Mouse (Mus musculus): ENCODE results near the gene Sirt4.
"Not testable (repeated sequence)": the region's sequence is repeated elsewhere in the genome, so short reads cannot be mapped to it uniquely, and the experiment has no call there.

Sirt4 gene

DNA sequence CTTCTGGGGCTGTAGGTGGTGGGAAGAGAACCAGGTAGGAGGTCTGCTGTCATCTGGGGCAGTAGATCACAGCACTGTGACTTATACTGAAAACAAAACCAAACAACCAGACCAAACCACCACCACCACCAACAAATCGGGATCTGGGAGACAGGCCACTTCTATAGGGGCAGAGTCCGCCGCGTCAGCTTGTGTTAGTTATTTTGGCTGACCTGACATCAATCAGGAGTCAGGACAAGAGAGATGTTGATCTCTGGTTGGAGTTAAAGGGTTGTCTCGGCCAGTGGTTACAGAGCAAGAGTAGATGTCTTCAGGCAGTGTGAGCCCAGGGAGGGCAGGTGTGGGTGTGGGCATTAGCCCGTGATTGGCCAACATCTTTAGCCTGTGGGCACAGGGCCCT lies 29.8 kb upstream of the Sirt4 start:
- no peak for DNase-seq

DNA sequence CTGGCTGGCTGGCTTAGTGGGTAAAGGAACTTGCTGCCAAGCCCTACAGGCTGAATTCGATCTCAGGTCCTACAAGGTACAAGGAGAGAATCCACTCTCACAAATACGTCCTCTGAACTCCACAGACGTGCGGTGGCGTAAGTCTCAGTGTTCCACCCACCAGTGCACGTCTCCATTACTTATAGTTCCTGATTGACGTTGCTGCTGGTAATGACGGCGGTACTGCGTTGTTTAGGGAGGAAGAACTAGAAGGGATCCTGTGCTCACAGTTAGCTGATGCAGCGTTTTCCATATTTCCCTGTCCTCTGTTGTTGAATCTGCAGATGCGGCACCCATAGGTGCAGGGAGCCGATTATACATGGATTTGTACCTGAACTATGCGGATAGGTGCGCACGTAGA lies 29.2 kb upstream of the Sirt4 start:
- no peak for DNase-seq

DNA sequence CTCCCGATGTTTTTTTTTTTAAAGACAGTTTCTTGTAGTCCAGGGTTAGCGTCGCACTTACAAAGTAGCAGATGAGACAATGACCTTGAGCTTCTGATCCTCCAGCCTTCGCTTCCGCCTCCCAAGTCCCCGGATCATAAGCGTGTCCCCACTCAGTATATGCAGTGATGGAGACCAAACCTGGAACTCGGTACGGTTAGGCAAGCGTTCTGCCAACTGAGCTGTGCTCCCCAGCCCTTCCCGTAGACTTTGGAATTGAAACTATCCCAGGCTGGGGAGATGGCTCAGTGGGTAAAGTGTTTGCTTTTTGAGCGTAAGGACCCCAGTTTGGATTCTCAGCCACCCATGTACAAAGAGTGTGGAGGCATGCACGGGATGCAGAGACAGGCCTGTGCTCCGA lies 28.7 kb upstream of the Sirt4 start:
- no peak for DNase-seq

DNA sequence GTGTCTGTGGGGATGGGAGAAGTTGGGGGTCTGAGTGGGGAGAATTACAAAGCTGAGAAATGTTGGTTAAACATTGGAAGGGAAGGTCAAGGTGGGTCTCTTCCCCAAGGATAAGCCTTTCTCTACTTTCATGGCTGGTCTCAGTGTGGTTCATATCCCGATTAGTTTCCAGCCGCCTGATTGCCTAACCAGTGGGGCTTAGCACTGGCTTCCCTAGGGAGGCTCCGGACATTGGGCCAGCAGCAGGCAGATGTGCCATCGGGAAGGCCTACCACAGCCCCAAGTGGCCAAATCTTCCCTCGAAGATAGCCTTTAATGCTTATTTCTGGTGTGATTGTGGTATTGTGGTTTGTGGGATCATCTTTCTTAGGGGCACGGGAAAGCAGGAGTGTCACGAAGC lies 27.9 kb upstream of the Sirt4 start:
- DNase-seq, result no peak

DNA sequence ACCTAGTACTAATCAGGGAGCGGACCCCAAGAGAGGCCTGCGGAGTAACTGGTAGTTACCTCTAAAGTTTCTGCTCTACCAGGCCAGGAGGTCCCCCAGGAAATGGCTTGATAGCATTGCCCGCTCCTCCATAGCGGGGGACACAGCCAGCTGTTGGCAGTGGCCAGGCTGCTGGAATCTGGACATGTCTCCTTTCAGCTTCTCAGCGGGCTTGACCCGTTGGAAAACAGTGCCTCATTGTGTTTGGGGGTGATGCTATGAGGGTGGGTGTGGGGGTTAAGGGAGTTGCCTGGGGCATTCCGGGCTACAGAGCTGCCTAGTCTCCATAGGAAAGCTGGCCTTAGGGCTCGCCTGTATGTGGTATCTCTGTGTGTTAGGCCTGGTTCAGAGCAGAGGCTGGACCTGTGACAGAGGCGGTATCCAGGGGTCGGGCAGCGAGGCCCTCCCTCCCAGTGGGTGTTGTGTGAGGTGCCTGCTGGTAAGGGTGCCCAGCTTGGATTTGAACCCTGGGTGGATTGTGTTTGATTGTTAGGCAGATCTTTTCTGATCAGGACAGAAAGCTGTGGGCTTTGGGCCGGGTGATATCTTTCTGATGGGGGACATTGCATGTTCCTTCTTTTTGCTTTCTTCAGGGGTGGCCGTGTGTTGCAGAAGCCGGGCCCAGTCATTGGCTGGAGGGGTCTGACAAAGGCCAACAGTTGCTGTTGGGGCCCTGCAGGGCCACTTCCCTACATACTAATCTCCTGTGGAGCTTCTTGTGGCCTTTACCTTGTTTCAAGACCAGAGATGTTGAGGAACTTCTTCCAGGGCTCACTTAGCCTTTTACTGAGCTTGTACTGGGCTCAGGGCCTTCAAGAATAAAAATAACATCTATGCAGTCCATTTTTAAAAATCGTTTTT lies 25.5 kb upstream of the Sirt4 start:
- DNase-seq, result peak; percentile 54

DNA sequence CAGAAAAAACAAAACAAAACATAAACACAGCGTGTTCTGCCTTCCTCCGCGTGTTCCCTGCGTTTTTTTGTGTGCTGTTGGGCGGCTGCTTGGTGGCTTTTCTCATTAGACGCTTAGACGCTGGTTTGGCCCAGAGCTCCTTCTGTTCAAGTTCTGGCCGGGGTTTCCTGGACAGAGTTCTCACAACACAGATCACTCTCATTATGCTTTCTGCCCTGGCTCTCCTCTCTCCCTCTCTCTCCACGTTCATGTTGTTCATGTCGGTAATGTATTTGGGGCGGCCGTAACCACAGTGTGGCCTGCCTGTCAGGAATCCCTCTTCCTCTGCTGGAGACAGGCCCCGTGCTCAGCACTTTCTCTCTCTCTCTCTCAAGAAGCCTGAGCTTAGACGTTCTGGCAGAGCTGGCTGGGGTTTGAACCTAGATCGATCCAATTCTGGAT lies 24.8 kb upstream of the Sirt4 start:
- peak; percentile 40 for DNase-seq

DNA sequence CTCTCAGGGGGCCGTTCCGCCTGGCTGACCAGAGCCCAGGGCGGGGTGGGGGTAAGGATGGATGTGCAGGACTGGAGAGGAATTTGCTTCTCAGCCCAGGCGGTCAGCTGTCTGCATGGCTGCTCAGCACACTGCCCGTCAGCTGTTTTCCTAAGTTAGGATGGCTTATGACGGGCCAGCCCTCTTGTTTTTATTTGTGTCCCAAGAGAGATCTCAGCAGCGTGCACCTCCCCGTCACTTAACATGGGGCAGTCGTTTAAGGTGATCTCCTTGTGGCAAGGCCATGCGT lies 24.3 kb upstream of the Sirt4 start:
- peak; percentile 52 for DNase-seq

DNA sequence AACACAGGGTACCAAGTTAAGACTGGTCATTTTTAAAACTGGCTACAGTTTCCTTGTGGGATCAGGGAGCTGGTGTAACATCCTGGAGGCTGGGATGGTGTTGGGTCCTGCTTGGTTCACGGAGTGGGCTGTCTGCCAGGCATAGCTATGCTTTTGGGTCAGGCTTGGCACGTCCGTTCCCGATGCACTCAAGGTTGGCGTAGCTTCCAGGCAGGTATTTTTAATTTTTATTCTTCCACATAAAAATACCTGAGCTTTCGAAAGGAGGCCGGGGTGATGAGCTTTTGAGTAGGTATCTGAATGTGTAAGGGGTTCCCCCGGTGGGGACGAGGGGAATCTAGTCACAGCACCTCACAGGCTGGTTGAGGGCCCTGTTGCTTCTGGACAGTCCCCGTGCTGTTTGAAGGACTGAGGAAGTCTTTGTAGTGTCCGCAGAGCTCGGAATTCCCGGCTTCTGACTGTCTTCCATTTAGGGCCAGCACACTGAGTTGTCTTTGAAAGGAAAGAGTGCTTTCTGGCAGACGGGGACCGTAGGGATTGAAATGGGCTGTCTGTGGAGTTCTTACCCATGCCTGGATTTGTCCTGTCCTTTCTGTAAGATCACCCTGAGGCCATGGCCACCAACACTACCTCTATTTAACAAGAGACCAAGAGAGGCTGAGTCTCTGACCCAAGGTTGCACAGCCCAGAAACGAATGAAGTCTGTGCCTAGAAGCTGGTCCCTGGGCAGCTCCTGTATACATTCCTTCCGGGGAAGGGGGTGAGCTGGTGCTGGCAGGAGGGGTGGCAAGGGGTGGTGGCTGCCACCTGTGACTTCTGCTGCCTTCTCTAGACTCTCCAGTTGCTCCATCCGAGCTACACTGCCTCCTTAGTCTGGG lies 23.7 kb upstream of the Sirt4 start:
- DNase-seq, result peak; percentile 77

DNA sequence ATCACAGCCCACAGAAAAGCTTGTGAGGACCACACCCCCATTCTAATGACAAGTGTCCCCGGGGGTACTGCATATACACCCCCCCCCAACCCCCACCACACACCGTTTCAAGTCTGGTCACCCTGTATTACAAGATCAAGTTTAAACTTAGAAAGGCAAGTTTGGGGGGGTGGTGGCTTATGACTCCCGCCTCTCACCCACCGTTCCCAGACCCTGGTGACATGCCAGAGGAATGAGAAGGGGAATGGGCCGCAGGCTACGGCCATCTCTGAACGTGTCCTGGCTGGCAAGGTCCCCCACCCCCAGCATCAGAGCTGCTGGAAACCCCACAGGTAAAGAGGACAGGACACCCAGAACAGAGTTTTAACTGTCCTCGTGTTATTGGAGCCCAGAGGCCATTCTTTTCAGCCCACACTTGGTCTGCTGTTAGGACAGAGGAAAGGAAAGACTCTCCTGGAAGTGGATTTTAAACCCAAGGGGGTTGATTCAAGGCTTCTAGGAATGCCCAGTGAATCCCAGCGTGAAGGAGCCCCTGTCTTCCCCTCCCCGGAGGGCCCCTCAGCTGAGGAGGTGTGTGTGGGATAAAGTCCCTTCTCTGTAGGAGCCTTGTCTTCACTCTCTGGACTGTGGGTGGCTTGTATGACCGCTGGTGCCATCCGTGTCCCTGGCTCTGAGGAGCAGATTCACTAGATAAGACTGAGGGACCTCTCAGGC lies 22.9 kb upstream of the Sirt4 start:
- peak; percentile 70 for DNase-seq

DNA sequence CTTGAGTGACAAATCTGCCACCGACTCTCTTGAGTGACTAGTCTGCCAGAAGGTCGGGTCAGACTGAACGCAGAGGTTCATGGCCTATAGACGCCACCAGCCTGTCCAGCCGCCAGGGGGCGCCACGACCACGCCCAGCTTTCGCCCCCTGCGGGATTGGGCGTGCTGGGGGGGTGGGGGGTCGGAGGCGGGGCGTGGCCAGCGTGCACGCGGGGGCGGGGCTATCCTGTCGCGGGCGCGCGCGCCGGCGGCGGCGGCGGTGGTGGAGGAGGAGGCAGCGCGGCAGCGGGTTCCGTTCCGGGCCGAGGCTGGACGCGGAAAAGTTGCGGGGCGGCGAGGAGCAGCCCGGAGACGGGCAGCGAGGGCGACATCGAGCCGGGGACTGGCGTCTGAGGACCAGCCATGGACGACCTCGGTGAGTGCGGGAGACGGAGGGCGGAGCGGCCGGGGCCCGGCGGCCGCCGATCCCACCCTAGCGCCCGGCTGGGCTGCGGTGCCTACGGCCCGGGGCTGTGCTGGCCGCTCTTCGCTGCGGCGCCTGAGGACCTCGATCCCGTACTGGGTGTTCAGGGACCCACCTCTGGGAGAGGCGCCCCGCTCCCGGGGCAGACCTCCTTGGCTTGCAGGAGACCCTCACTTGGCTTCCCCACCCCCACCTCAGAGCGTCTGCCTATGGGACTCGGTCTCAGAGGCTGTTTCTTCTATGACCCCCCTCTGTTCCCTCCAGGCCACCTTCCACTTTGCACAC lies 22.1 kb upstream of the Sirt4 start, which contains the start of gene Pxn:
Gene Pxn, plus strand, starts transcription at position 223 of the 748 bp plus-strand sequence.
- DNase-seq, result peak; percentile 90

DNA sequence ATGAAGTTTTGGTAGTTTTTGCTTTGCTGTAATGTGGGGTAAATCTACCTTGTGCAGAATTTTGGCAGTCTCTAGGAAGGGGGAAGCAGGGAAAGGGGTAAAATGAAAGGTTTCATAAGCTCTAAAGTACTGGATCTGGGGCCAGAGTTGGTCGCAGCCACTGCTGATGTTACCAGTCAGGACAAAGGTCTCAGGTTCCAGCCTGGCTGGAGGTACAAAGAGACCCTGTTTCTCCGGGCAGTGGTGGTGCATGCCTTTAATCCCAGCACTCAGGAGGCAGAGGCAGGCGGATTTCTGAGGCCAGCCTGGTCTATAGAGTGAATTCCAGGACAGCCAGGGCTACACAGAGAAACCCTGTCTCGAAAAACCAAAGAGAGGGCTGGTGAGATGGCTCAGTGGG lies 21.1 kb upstream of the Sirt4 start:
- DNase-seq, result peak; percentile 32

DNA sequence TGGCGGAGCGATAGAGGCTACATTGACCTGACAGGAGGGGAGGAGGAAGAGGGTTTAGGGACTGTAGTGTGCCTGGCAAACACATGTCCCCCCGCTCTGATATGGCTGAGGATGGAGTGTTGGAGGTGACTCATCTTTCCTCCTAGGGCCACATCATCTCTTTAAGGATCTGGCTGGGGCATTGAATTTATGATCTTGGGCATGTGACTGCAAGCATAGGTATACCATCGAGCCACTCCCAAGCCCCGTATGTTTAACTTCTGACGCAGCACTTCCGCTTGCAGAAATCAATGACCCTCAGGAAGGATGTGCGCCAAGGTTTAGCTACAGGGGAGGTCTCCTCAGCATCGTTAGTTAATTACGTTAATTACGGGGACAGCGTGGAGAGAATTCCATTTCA lies 18.5 kb upstream of the Sirt4 start:
- no peak for DNase-seq

DNA sequence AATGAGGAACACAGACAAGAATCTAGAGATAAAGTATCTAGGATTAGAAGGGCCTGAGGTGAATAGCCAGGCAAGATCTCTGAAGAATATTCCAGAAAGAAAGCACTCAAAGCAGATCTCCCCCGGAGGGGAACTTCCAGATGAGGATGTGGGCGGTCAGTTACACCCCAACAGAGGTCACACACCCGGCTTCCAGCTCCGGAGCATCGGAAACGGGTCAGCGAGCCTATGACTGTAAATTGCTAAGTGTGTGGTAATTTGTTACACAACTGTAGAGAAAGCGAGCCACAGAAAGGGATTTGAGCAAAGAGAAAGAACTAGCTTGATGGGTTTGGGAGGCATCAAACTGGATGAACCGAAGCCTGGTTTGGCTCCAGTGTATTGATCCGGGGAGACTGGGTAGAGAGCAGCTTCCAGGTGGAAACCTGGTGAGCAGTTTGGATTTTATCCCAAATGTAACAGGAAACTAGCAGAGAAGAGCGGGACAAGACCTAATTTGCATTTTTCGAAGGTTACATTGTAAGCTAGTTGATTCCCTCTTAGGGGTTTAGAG lies 15.9 kb upstream of the Sirt4 start:
- no peak for DNase-seq

DNA sequence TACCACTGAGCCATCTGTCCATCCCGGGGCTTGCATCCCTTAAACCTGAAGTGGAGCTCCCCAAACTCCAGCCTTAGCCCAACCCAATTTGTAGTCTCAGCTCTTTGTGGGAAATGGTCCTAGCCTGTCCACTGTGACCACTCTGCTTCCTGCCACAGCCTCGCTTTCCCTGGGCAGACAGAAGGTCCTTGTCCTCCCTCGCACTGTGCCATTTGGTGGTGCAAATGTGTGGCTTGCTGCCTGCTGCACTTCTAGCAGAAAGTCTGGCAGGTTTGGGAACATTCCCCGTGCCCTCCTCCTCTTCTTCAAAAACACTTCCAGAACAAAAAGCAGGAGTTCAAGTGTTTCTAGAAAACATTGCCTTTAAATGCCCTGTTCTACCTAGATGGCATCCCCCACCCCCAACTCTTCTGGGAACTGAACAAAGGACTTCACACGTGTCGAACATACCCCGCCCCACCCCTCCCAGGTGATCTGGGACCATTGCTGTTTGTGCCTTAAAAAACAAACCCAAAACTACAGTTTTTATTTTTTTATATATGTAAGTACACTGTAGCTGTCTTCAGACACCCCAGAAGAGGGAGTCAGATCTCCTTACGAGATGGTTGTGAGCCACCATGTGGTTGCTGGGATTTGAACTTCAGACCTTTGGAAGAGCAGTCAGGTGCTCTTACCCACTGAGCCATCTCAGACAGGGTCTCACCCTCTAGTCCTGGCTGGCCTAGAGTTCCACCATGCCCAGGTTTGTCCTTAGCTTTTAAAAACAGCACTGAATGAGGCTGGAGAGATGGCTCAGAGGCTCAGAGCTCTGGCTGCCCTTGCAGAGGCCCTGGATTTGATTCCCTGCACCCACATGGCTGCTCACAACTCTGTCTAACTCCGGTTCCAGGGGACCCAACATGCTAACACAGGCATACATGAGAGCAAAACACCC lies 14.0 kb upstream of the Sirt4 start:
- DNase-seq, result peak; percentile 64

DNA sequence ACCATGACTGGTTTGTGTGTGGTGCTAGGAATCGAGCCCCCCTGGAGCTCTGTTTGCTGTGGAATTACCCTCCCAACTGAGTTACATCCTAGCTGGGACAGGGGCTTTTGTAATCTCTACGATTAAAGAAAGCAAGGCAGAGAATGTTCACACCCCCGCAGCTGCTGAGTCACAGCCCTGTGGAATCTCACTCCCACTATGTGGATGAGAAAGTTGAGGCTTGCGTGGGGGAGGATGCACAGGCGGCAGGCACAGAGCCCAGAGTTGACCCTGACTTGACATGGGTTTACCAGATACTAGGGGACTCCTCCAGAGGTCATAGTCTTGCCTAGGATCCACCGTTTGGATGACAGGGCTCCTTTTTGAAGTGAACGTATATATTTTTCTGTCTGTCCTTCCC lies 12.5 kb upstream of the Sirt4 start:
- DNase-seq, result no peak

DNA sequence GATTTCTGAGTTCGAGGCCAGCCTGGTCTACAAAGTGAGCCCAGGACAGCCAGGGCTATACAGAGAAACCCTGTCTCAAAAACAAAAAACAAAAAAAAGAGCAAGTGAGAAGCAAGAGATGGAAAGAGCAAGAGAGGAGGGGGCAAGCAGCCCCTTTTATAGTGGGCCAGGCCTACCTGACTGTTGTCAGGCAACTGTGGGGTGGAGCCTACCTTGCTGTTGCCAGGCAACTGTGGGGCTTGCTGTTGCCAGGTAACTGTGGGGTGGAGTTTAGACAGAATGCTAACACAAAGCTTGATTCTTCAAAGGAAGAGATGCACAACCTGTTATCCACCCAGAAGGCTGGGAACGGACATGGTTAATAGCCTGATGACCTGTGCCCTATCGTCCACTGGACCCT lies 11.1 kb upstream of the Sirt4 start:
- not testable (repeated sequence) for DNase-seq

DNA sequence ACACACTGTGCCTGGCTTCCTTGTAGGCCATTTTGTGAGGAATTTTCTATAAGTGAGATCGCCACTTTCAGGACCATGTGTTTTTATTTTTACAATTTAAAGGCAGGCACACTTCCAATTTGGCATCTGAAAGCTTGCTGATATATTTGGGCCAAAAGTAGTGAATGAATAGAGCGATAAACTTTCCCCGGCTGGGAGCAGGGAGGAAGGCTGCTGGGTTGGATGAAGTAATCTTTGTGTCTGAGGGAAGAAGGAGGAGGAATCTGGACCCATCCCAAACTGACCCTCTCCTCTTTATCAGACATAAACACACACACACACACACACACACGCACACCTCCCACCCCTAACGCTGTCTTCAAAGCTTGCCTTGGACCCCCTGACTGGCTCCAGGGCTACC lies 8.9 kb upstream of the Sirt4 start:
- DNase-seq, result peak; percentile 27

DNA sequence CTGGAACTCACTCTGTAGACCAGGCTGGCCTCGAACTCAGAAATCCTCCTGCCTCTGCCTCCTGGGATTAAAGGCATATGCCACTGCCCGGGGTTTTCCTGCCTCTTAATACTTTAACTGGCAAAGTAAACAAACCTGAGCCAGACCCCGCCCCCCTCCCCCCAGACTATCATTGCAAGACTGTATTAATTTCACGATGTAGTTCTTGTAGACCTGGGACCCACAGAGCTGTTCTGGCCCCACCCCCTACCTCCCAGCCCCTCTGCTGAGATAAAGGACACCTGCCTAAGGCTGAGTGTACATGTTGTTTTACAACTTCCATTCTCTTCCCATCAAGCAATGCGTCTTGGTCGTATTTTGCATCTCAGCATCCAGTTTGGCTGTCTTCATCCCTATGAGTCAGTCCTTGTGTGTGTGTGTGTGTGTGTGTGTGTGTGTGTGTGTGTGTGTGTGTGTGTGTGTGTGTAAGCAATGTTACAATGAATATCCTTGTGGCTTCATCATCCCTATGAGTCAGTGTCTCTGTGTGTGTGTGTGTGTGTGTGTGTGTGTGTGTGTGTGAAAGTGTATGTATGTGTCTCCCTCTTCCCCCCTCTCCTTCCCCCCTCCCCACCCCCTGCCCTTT lies 8.3 kb upstream of the Sirt4 start:
- no peak for DNase-seq

DNA sequence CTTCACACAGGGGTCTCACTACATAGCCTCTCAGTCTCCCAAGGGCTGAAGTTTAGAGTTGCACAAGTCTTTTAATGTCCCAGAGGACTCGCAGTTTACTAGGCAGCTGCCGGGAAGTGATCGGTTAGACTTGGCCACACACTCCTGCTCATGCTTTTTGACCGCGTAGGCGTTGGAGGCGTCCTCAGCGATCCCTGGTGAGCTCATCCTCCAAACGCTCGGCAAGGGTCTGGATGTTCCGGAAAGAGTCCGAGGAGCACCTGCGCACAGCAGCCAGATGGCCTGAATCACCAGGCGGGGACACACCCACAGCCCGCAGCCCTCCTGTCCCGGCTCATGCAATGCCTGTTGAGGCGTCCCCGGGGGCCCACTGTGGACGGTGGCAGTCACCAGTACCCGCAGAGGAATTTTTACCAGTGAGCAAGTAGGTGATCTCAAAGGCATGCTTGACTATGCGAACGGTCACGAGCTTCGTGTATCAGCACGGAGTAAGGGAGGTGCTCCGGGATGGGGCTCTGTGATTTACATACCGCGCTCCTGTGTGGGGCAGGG lies 7.3 kb upstream of the Sirt4 start:
- DNase-seq, result peak; percentile 76

DNA sequence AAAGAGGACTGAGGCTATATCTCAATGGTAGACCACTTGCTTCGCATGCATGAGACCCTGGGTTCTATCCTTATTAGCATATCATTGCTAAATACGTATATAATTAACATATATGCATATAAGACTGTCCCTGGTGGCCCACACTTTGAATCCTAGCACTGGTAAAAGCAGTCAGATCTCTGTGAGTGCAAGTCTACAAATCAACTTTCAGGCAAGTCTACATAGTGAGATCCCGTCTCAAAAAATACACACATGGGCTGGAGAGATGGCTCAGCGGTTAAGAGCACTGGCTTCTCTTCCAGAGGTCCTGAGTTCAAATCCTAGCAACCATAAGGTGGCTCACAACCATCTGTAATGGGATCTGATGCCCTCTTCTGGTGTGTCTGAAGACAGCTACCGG lies 6.6 kb upstream of the Sirt4 start:
- DNase-seq, result no peak

Data from cerebellum, adult 11-12 months (tissue).